Mouse (Mus musculus): ENCODE measurements around the gene Ugt1a5. TPM values are rescaled to one million over a fixed set of nuclear protein-coding genes. Genes with fewer than 3 reads are reported as not detected.
"Not testable (repeated sequence)": the region's sequence is repeated elsewhere in the genome, so short reads cannot be mapped to it uniquely, and the experiment has no call there.

Ugt1a5 gene
- total RNA-seq (2014; rRNA removed) (not detected in 2 replicates), polyA plus RNA-seq (2015; fragmentation: Nextera tagmentation; extraction: Ambion mirVana) (not detected in 2 replicates)

DNA sequence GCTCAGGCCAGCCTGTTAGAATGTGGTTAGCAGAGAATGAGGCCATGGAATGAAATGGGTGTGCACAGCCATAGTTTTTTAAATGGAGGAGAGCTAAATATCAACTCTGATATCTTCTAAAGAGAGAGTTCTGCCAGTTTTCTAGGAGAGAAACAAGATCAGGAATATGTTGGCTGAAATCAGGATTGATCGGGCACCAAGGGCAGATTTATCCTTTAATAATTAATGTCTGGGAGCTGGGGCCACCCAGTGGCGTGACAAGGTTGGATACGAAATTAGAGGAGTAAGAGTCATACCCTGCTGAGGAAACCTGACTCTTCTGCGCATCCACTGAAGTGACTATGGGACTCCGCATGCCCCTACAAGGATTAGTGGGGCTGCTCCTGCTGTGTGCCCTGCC, at the start of gene Ugt1a5:
Ugt1a5 (plus strand) TSS at position 302 of the 400 bp plus-strand sequence.
- no peak within 1 kb of the TSS for H3K4me2 ChIP-seq (ENCODE audit: low read depth, low read length, poor library complexity, severe bottlenecking)
- no peaks in the 10 kb centered on the region for H3K36me3 ChIP-seq (ENCODE audit: insufficient read depth, low read length)
- no peak for TF ChIP-seq CTCF (IDR thresholded peaks at IDR 0.05)
- H3K4me3 ChIP-seq (ENCODE audit: low read depth, low read length), result no peak within 1 kb of the TSS
- H3K9me3 ChIP-seq (ENCODE audit: low read length), result no peaks in the 10 kb centered on the region
- no peak within 1 kb of the TSS for H3K27ac ChIP-seq (ENCODE audit: low read depth, low read length)
- no peaks in the 10 kb centered on the region for H3K27me3 ChIP-seq (ENCODE audit: insufficient read depth, low read length)
- DNase-seq (ENCODE audit: low spot score) (no peak), ATAC-seq (ENCODE audit: low FRiP score) (no peak)
- no peak within 1 kb of the TSS for H3K9ac ChIP-seq (replicated peaks; ENCODE audit: low read length, poor library complexity, severe bottlenecking)
- no peaks in the 10 kb centered on the region for H3K4me1 ChIP-seq (ENCODE audit: insufficient read depth, low read length)
- WGBS, result 83% methylated on average over 5 of the region's 5 CpGs

DNA sequence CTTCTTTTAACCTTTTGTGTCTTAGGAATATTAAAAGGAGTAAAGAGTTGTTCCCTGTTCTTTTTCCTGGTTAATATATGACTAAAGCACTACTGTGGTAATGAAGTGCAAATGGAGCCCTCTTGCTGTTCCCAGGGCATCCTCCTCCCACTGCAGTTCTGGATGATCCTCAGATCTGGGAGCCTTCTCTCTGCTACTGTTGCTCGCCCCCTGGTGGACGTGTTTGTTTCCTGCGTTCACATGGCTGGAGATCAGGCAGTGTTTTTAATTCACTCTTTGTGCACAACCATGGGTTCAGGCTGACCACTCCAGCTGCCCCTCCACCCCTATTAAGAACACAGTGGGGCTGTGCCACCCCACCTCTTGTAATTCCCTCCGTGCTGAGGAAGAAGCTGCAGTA, 45.3 kb upstream of the Ugt1a5 start:
- H3K4me1 ChIP-seq (ENCODE audit: insufficient read depth, low read length); H3K4me2 ChIP-seq (ENCODE audit: low read depth, low read length, poor library complexity, severe bottlenecking): not testable (repeated sequence)

DNA sequence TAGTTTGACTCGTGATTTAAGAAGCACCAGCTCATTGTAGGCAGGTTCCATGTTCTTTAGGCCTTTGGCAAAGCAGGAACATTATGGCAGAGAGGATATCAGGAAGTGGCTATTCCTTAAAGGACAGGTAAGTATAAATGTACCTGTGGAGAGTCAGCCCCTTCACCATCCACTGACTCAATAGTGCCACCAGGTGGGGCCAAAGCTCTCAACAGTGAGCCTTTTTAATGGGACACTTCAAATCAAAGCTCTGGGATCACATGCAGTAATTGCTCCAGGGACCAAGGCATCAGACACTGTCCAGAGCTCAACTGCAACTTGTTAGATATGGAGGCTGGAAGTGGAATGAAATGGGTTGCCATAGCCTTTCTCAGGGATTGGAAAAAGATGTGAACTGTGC, 44.3 kb upstream of the Ugt1a5 start:
- not testable (repeated sequence) for H3K4me1 ChIP-seq (ENCODE audit: insufficient read depth, low read length)

More for the DNA sequence above, 45.3 kb upstream of the Ugt1a5 start:
- TF ChIP-seq CTCF (IDR thresholded peaks at IDR 0.05), result peak; percentile 31; the same call in 1 of the 2 replicates
- H3K9ac ChIP-seq (replicated peaks; ENCODE audit: low read length, poor library complexity, severe bottlenecking); H3K27ac ChIP-seq (ENCODE audit: low read depth, low read length); H3K27me3 ChIP-seq (ENCODE audit: insufficient read depth, low read length); H3K4me3 ChIP-seq (ENCODE audit: low read depth, low read length); H3K9me3 ChIP-seq (ENCODE audit: low read length); DNase-seq (ENCODE audit: low spot score); H3K36me3 ChIP-seq (ENCODE audit: insufficient read depth, low read length): not testable (repeated sequence)
- WGBS, result 8% methylated on average over 4 of the region's 4 CpGs
- ATAC-seq (ENCODE audit: low FRiP score), result peak; percentile 47; the same call in 1 of the 2 replicates

DNA sequence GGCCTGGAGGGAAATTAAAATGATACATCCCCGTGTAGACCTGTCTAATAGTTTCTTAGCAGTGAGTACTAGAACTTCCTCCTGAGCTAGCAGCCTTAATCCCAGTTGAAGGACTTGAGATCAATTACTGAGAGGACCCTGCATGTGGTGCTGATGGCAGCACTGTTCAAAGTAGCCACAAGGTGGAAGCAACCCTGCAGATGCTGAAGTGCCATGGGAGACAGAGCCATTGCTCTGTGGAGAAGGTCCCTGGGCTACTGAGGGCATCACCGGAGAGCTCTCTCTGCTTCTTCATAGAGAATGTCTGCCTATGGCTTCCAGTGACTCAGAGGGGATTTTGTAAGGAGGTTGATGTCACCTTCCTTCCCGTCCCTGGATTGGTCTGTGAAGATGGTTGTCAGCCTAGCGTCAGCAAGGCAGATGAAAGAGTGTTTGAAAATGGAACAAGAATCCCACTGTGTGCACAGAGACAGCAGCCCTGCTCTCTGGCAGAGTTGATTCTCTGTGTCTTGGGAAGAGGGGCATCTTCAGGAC, 39.9 kb upstream of the Ugt1a5 start:
- H3K4me2 ChIP-seq (ENCODE audit: low read depth, low read length, poor library complexity, severe bottlenecking); H3K4me1 ChIP-seq (ENCODE audit: insufficient read depth, low read length); H3K36me3 ChIP-seq (ENCODE audit: insufficient read depth, low read length); H3K9me3 ChIP-seq (ENCODE audit: low read length); H3K27me3 ChIP-seq (ENCODE audit: insufficient read depth, low read length); H3K4me3 ChIP-seq (ENCODE audit: low read depth, low read length); ATAC-seq (ENCODE audit: low FRiP score); H3K27ac ChIP-seq (ENCODE audit: low read depth, low read length); DNase-seq (ENCODE audit: low spot score); H3K9ac ChIP-seq (replicated peaks; ENCODE audit: low read length, poor library complexity, severe bottlenecking): not testable (repeated sequence)
- WGBS, result 71% methylated on average over 4 of the region's 4 CpGs
- peak; percentile 50 for TF ChIP-seq CTCF (IDR thresholded peaks at IDR 0.05)

More for the DNA sequence above, 44.3 kb upstream of the Ugt1a5 start:
- not testable (repeated sequence) for H3K4me2 ChIP-seq (ENCODE audit: low read depth, low read length, poor library complexity, severe bottlenecking); H3K9me3 ChIP-seq (ENCODE audit: low read length); ATAC-seq (ENCODE audit: low FRiP score); H3K27me3 ChIP-seq (ENCODE audit: insufficient read depth, low read length); DNase-seq (ENCODE audit: low spot score); H3K9ac ChIP-seq (replicated peaks; ENCODE audit: low read length, poor library complexity, severe bottlenecking); H3K27ac ChIP-seq (ENCODE audit: low read depth, low read length); H3K4me3 ChIP-seq (ENCODE audit: low read depth, low read length); H3K36me3 ChIP-seq (ENCODE audit: insufficient read depth, low read length)
- no CpG with 5 or more reads among the region's 1 CpGs for WGBS
- peak; percentile 38 for TF ChIP-seq CTCF (IDR thresholded peaks at IDR 0.05)

DNA sequence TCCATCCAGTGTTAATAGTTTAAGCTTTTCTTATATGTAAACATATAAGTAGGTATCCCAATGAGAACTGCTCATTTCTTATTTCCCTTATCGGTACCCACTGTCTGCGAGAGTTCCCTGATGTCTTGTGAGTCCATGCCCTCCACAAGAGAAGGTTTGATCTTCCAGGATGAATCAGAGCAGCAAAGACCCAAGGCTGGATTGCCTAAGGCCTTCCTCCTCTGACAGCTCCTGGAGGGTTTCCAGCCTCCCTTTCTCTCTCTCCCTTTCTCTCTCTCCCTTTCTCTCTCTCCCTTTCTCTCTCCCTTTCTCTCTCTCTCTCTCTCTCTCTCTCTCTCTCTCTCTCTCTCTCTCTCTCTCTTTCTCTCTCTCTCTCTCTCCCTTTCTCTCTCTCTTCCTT, 36.7 kb upstream of the Ugt1a5 start:
- not testable (repeated sequence) for DNase-seq (ENCODE audit: low spot score); H3K36me3 ChIP-seq (ENCODE audit: insufficient read depth, low read length); H3K4me3 ChIP-seq (ENCODE audit: low read depth, low read length); H3K27me3 ChIP-seq (ENCODE audit: insufficient read depth, low read length); ATAC-seq (ENCODE audit: low FRiP score); H3K27ac ChIP-seq (ENCODE audit: low read depth, low read length); H3K4me2 ChIP-seq (ENCODE audit: low read depth, low read length, poor library complexity, severe bottlenecking); H3K9me3 ChIP-seq (ENCODE audit: low read length); H3K9ac ChIP-seq (replicated peaks; ENCODE audit: low read length, poor library complexity, severe bottlenecking); H3K4me1 ChIP-seq (ENCODE audit: insufficient read depth, low read length)
- WGBS, result 91% methylated on average over 2 of the region's 2 CpGs

DNA sequence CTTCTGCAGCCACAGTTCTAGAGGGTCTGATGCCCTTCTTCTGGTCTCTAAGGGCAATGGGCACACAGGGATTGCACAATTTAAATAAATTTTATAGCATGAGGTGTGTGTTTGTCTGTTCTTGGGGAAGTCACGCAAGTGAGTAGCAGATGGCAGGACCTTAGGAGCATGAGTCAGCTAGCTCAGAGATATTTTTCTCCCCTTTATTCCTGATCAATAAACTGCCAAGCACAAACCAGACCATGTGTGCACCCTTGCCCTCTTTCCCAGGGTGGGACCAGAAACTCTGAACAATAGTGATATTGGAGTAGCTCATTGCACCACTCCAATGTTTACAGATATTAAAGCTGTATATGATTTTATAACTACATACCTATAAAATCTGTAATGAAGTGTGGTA, 35.6 kb upstream of the Ugt1a5 start:
- not testable (repeated sequence) for ATAC-seq (ENCODE audit: low FRiP score); H3K4me2 ChIP-seq (ENCODE audit: low read depth, low read length, poor library complexity, severe bottlenecking); H3K27ac ChIP-seq (ENCODE audit: low read depth, low read length); H3K4me3 ChIP-seq (ENCODE audit: low read depth, low read length); DNase-seq (ENCODE audit: low spot score); H3K9ac ChIP-seq (replicated peaks; ENCODE audit: low read length, poor library complexity, severe bottlenecking); H3K4me1 ChIP-seq (ENCODE audit: insufficient read depth, low read length); H3K9me3 ChIP-seq (ENCODE audit: low read length); H3K36me3 ChIP-seq (ENCODE audit: insufficient read depth, low read length); H3K27me3 ChIP-seq (ENCODE audit: insufficient read depth, low read length)
- WGBS, result 94% methylated on average over 1 of the region's 1 CpGs

All from midbrain, postnatal 0 days (tissue).